Mouse (Mus musculus) myocyte (in vitro differentiated cells): ENCODE measurements at regions not wholly inside any gene's neighbourhood (a gene's known extent, or its start where the extent isn't known, plus 50 kb on each side); places are given as distances from the start of the nearest gene placed in this dataset.

Experiments
- E2F4 ChIP-seq: IDR thresholded peaks from one replicate; pipeline ENCODE4 v1.6.1; 2011; ENCODE audit warnings: mild to moderate bottlenecking, control low read depth, moderate library complexity; ENCODE audit not compliant: insufficient read depth
- MAX ChIP-seq: IDR thresholded peaks from one replicate; pipeline ENCODE4 v1.6.1; 2011; ENCODE audit warnings: low read depth, mild to moderate bottlenecking, control low read depth
- MYOD1 ChIP-seq, 3 experiments: IDR thresholded peaks; one replicate each; pipeline ENCODE4 v1.6.1; 2011; ENCODE audit warnings: control low read depth in 2 of 3, low read depth in 2 of 3, mild to moderate bottlenecking in 2 of 3, moderate library complexity in 1 of 3; ENCODE audit not compliant: insufficient read length in 2 of 3, control insufficient read depth in 1 of 3
- POLR2A ChIP-seq: IDR thresholded peaks from one replicate; pipeline ENCODE4 v1.6.1; 2011; ENCODE audit warnings: low read depth, mild to moderate bottlenecking, control low read depth, moderate library complexity; ENCODE audit not compliant: insufficient read length
- POLR2AphosphoS2 ChIP-seq: IDR thresholded peaks from one replicate; pipeline ENCODE4 v1.6.1; 2011; ENCODE audit warnings: low read depth, control low read depth; ENCODE audit not compliant: insufficient read length
- USF1 ChIP-seq: IDR thresholded peaks from one replicate; pipeline ENCODE4 v1.6.1; 2011; ENCODE audit warnings: low read depth, mild to moderate bottlenecking, control low read depth, moderate library complexity

- TF ChIP-seq POLR2A, result no peak
- no peak for TF ChIP-seq USF1
- no peak for TF ChIP-seq MAX
- TF ChIP-seq MYOD1 (IDR thresholded peaks at IDR 0.05; ENCODE audit: control insufficient read depth in 1 of 3, insufficient read length in 2 of 3, low read depth in 2 of 3), result no peak
- TF ChIP-seq E2F4, result no peak
- TF ChIP-seq POLR2AphosphoS2, result no peak
These were observed 394.1 kb downstream of the Basp1 start for GRCm38 (mm10) chr15:25019352-25019941.
